Mouse (Mus musculus) liver, embryonic 14.5 days (tissue): Measurements from ENCODE around the gene Spag16. TPM values are rescaled to one million over a fixed set of nuclear protein-coding genes. Genes with fewer than 3 reads are reported as not detected.

ENCODE experiments used
- ATAC-seq: fragments of 200-750 bp; cut with Nextera tagmentation; 2 replicates; pipeline ENCODE4 v1.8.0; 2017; ENCODE audit warnings: moderate number of reproducible peaks, mild to moderate bottlenecking, moderate library complexity; ENCODE audit not compliant: insufficient read depth
- DNase-seq, 3 experiments: peaks; one replicate each; pipeline ENCODE4 v3.0.0-alpha.2; 2012 to 2013; ENCODE audit warnings: low read depth in 3 of 3, low spot score in 3 of 3
- H3K27ac ChIP-seq: fragments of 300-500 bp; sonication (generic); 2 replicates; pipeline ENCODE4 v1.5.1; 2014; ENCODE audit warnings: moderate library complexity, mild to moderate bottlenecking, control low read depth, inconsistent platforms
- H3K27me3 ChIP-seq: fragments of 300-500 bp; sonication (generic); 2 replicates; pipeline ENCODE4 v1.6.1; 2014; ENCODE audit warnings: mild to moderate bottlenecking, low read length, moderate library complexity; ENCODE audit not compliant: control insufficient read depth, insufficient read depth
- H3K36me3 ChIP-seq: fragments of 300-500 bp; sonication (generic); replicated peaks from 2 replicates; pipeline ENCODE4 v1.6.1; 2014; ENCODE audit warnings: low read depth; ENCODE audit not compliant: control insufficient read depth, insufficient read depth
- H3K4me1 ChIP-seq, 2 experiments: fragments of 200-500 bp in 1 of 2; fragments of 300-500 bp in 1 of 2; sonication (generic) in 1 of 2; replicated peaks; 2 replicates each; pipeline ENCODE4 v1.6.1; 2012 to 2014; ENCODE audit warnings: antibody characterized with exemption in 1 of 2, inconsistent platforms in 1 of 2, low read length in 1 of 2; ENCODE audit not compliant: control insufficient read depth in 2 of 2, insufficient read depth in 2 of 2
- H3K4me2 ChIP-seq: fragments of 300-500 bp; sonication (generic); 2 replicates; pipeline ENCODE4 v1.6.1; 2014; ENCODE audit warnings: low read depth, mild to moderate bottlenecking, control low read depth, moderate library complexity
- H3K4me3 ChIP-seq, 2 experiments: fragments of 200-500 bp in 1 of 2; fragments of 300-500 bp in 1 of 2; sonication (generic) in 1 of 2; 2 replicates each; pipeline ENCODE4 v1.5.1; 2012 to 2014; ENCODE audit warnings: low read depth in 2 of 2, low read length in 2 of 2, mild to moderate bottlenecking in 2 of 2, control low read depth in 1 of 2, inconsistent platforms in 1 of 2, moderate library complexity in 1 of 2; ENCODE audit not compliant: insufficient read depth in 1 of 2
- H3K9ac ChIP-seq: fragments of 300-500 bp; sonication (generic); replicated peaks from 2 replicates; pipeline ENCODE4 v1.6.1; 2014; ENCODE audit warnings: mild to moderate bottlenecking, control low read depth, moderate library complexity
- H3K9me3 ChIP-seq: fragments of 300-500 bp; sonication (generic); 2 replicates; pipeline ENCODE4 v1.6.1; 2016; ENCODE audit warnings: low read length, mixed read lengths; ENCODE audit not compliant: control insufficient read depth
- CTCF ChIP-seq: IDR thresholded peaks from 2 replicates; pipeline ENCODE4 v1.5.1; 2016; ENCODE audit warnings: antibody characterized with exemption, low read depth, control low read depth
- EP300 ChIP-seq: IDR thresholded peaks from 2 replicates; pipeline ENCODE4 v1.6.1; 2016; ENCODE audit warnings: antibody characterized with exemption, low read depth
- WGBS: fragments of 180-500 bp; shearing (Covaris S2); extraction: QIAGEN DNeasy Blood & Tissue Kit; methylation state at CpG from one replicate; pipeline ENCODE4 v1.1.7; 2014; ENCODE audit not compliant: insufficient replicate concordance; 5-methylcytosine and 5-hydroxymethylcytosine counted together
- polyA plus RNA-seq, 2 experiments: library from polyadenylated mRNA; depleted of rRNA in 1 of 2; stranded (reverse) in 1 of 2; unstranded in 1 of 2; fragments of >200 nt; fragmentation: Nextera tagmentation in 1 of 2; extraction: Ambion mirVana in 1 of 2; gene quantifications; 2 replicates each; pipeline versions ENCODE4 v1.2.1 to v1.2.3; 2012 to 2014

Spag16 gene
- polyA plus RNA-seq, 2 experiments, result not detected

DNA sequence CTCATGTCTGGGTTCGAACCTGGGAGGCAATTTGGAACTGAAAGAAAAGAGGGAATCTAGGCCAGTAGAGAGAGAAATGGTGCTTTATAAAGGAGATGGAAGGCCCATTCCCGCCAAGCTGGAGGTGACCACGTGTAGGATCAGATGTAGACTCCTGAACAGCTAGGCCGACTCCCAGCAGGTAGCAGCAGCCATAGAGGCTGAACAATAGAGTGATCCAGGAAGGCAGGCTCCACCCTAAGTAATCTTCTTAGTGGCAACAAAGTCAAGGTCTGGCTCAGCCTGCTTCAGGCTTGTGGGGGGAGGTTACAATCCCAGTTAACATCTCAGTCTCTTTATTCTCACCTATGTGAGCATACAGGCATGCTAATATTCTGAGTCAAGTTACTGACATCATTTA, 494.2 kb downstream of the Spag16 start:
- 44% methylated on average over 4 of the region's 4 CpGs for WGBS
- Histone ChIP-seq H3K27ac (no peak overlapping the region), H3K4me1 (no peaks in the 10 kb centered on the region), H3K4me3 (no peak overlapping the region), H3K4me2 (no peak overlapping the region), H3K36me3 (no peaks in the 10 kb centered on the region), H3K9ac (no peak overlapping the region), H3K27me3 (no peaks in the 10 kb centered on the region), H3K9me3 (no peaks in the 10 kb centered on the region)
- TF ChIP-seq CTCF (no peak), EP300 (no peak)
- ATAC-seq (no peak), DNase-seq (no peak)

DNA sequence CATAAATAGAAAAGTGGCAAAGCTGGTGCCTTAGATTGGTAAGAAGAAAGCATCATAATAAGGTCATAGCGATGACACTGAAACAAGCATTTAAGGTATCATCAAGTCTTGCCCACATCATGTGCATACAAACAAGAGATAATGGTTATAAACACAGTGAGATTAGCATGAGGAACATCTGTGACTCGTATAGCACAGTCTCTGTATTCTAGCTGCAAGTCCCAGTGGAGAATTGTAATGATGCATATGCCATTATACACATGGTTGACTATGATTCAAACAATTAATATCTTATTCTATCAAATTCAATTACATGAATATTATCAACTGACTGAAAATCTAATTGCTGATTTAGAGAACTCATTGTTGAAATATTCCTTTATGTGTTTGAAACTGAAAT, 519.4 kb downstream of the Spag16 start:
- Histone ChIP-seq H3K4me2 (no peak overlapping the region), H3K4me3 (no peak overlapping the region), H3K27me3 (no peaks in the 10 kb centered on the region), H3K36me3 (no peaks in the 10 kb centered on the region), H3K4me1 (no peaks in the 10 kb centered on the region), H3K9ac (no peak overlapping the region), H3K27ac (no peak overlapping the region), H3K9me3 (no peaks in the 10 kb centered on the region)
- WGBS, result 46% methylated on average over 2 of the region's 2 CpGs
- ATAC-seq (no peak), DNase-seq (no peak)
- TF ChIP-seq CTCF (no peak), EP300 (no peak)

DNA sequence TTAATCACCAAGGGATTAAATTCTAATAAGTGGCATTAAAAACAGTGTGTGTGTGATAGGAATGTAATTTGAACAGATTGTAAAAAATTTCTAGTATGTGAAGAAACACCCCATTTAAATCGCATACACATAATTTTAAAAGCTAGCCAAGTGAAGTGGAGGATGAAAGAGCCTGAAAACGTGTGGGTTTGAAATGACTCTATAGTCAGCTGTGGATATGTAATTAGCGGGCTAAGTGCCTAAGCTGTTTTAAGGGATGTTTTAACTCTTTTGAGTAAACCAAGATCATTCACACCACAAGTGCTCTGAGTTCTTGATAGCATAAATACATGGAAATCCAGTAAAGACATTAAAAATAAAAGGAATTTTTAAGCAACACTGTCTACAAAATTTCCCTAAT, 524.6 kb downstream of the Spag16 start:
- Histone ChIP-seq H3K27ac (no peak overlapping the region), H3K9me3 (no peaks in the 10 kb centered on the region), H3K4me3 (no peak overlapping the region), H3K36me3 (no peaks in the 10 kb centered on the region), H3K4me2 (no peak overlapping the region), H3K9ac (no peak overlapping the region), H3K4me1 (no peaks in the 10 kb centered on the region), H3K27me3 (no peaks in the 10 kb centered on the region)
- DNase-seq, result no peak
- no peak for ATAC-seq
- 54% methylated on average over 3 of the region's 3 CpGs for WGBS
- no peak for TF ChIP-seq CTCF
- TF ChIP-seq EP300, result no peak

DNA sequence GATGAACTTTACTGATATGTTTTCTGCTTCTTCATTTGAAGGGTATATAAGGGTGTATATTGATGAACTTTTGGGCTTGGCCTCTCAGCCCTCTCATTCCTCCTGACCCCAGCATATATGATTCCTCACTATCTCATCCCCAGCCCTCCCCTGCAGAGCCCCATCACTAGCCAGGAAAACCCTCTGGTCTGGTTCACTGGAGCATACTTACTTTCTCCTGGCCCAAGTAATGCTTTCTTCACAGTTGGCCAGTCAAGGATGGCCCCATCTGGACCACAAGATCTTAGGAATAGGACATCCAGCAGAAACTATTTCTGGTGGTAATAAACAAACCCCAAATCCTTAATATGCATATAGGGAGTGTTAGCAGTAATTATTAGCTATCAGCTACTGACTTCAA, 527.2 kb downstream of the Spag16 start:
- no peaks in the 10 kb centered on the region for H3K4me1 ChIP-seq
- no peak for ATAC-seq
- TF ChIP-seq CTCF, result no peak
- no peak for TF ChIP-seq EP300
- no peak overlapping the region for H3K27ac ChIP-seq
- no peak overlapping the region for H3K9ac ChIP-seq
- H3K4me3 ChIP-seq, result no peak overlapping the region
- H3K4me2 ChIP-seq, result no peak overlapping the region
- no peaks in the 10 kb centered on the region for H3K27me3 ChIP-seq
- DNase-seq, result no peak
- no peaks in the 10 kb centered on the region for H3K9me3 ChIP-seq
- no peaks in the 10 kb centered on the region for H3K36me3 ChIP-seq

DNA sequence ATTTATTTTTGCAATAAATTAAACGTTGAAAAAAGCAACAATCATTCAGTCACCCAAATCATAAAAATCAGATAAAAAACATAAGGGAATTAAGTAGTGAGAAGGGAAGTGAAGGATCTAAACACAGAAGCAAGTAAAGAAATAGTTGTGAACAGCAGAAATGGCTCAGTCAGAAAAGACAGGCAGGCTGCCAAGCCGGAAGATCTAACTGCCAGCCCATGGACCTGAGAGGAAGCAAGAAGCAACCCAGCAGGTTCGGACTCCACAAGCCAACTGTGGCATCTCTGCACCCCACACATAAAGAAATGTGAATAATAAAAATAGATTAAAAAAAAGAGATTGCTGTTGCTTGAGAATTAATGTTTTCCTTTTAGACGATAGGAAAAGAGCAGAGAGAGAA, 545.0 kb downstream of the Spag16 start:
- DNase-seq, result no peak
- Histone ChIP-seq H3K4me2 (no peak overlapping the region), H3K4me1 (no peaks in the 10 kb centered on the region), H3K27ac (no peak overlapping the region), H3K27me3 (no peaks in the 10 kb centered on the region), H3K9me3 (no peaks in the 10 kb centered on the region), H3K36me3 (no peaks in the 10 kb centered on the region), H3K9ac (no peak overlapping the region), H3K4me3 (no peak overlapping the region)
- ATAC-seq, result no peak
- TF ChIP-seq EP300 (no peak), CTCF (no peak)
- 58% methylated on average over 4 of the region's 4 CpGs for WGBS

DNA sequence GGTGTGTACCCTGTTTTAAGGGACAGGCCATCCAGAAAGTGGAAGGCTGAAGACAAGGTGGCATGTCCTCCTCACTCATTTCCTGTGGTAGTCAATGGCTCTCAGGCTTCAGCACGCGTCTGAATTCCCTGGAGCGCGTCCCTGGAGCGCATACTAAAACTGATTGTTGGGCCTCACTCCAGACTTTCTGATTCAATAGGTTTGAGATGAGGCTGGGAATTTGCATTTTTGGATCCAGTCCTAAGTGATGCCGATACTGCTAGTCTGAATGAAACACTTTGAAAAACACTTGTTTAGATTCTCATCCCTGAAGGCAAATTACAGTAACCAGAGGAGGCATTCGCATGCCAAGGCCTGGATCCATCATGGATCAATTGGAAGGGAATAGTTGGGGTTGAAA, 553.3 kb downstream of the Spag16 start:
- Histone ChIP-seq H3K36me3 (no peaks in the 10 kb centered on the region), H3K9ac (no peak overlapping the region), H3K9me3 (no peaks in the 10 kb centered on the region), H3K27ac (no peak overlapping the region), H3K4me1 (no peaks in the 10 kb centered on the region), H3K4me2 (no peak overlapping the region), H3K4me3 (no peak overlapping the region), H3K27me3 (no peaks in the 10 kb centered on the region)
- no peak for DNase-seq
- TF ChIP-seq CTCF (no peak), EP300 (no peak)
- 71% methylated on average over 7 of the region's 7 CpGs for WGBS
- ATAC-seq, result no peak
